In genomic region chr12:102288846-102289245, GRCm38 (mm10) we compare ENCODE assay signal across 15 mouse cellular contexts.
"Had no signal": no experiment of that assay in that cellular context is flagged by ENCODE, and none has a peak within 500 bp of the region (broad histone marks: within the 10 kb centered on the region; RNA-seq: fewer than 3 reads in every experiment).

No protein-coding gene starts in this region.

- H3K27ac ChIP-seq: kidney, embryonic 15.5 days; limb, embryonic 13.5 days; midbrain, embryonic 13.5 days; neural tube, embryonic 15.5 days had no signal

- H3K36me3 ChIP-seq: kidney, embryonic 15.5 days; midbrain, embryonic 13.5 days; neural tube, embryonic 15.5 days had no signal

- H3K4me2 ChIP-seq: kidney, embryonic 15.5 days; limb, embryonic 13.5 days; liver, embryonic 11.5 days; lung, embryonic 14.5 days; midbrain, embryonic 13.5 days; neural tube, embryonic 15.5 days had no signal

- H3K9ac ChIP-seq: kidney, embryonic 15.5 days; limb, embryonic 13.5 days; lung, embryonic 14.5 days; midbrain, embryonic 13.5 days; neural tube, embryonic 15.5 days had no signal

- H3K4me3 ChIP-seq: kidney, embryonic 15.5 days; limb, embryonic 13.5 days; midbrain, embryonic 13.5 days; myocyte; neural tube, embryonic 15.5 days had no signal

- DNase-seq: kidney, adult 2 months; kidney, postnatal 14 days; left cerebral cortex, postnatal 4 days; lung, embryonic 14.5 days; lung, postnatal 4 days; right cerebral cortex, adult 18-20 months; right cerebral cortex, postnatal 25 days; thymus, adult 18-20 months; thymus, postnatal 36 days had no signal

- H3K9me3 ChIP-seq: kidney, embryonic 15.5 days; limb, embryonic 13.5 days; midbrain, embryonic 13.5 days; neural tube, embryonic 15.5 days had no signal

- H3K27me3 ChIP-seq: kidney, embryonic 15.5 days had no signal

- ATAC-seq: midbrain, embryonic 13.5 days had no signal
